Mouse (Mus musculus) cortical plate, adult 2 months (tissue): Measurements from ENCODE around the gene Gm7954. TPM values are rescaled to one million over a fixed set of nuclear protein-coding genes. Genes with fewer than 3 reads are reported as not detected.
"Not testable (repeated sequence)": the region's sequence is repeated elsewhere in the genome, so short reads cannot be mapped to it uniquely, and the experiment has no call there.

Source experiments
- H3K27ac ChIP-seq: fragments of 200-500 bp; 2 replicates; pipeline ENCODE4 v1.5.1; 2012; ENCODE audit warnings: low read length, control low read depth, inconsistent platforms; ENCODE audit not compliant: insufficient read depth
- H3K4me1 ChIP-seq: fragments of 200-500 bp; 2 replicates; pipeline ENCODE4 v1.6.1; 2011; ENCODE audit warnings: low read length; ENCODE audit not compliant: control insufficient read depth, insufficient read depth
- H3K4me3 ChIP-seq: fragments of 200-500 bp; 2 replicates; pipeline ENCODE4 v1.5.1; 2011; ENCODE audit warnings: mild to moderate bottlenecking, low read length, control low read depth; ENCODE audit not compliant: insufficient read depth
- polyA plus RNA-seq: library from polyadenylated mRNA; depleted of rRNA; stranded (reverse); fragments of >200 nt; gene quantifications from 2 replicates; pipeline ENCODE4 v1.2.3, GENCODE M21; 2012; rRNA removed

Gm7954 gene
- not detected in 2 replicates for polyA plus RNA-seq

GRCm38 (mm10) chr14:41453418-41453817, at the start of gene Gm7954:
Gene Gm7954 (minus strand): TSS chr14:41453518.
- not testable (repeated sequence) for H3K27ac ChIP-seq, H3K4me3 ChIP-seq, H3K4me1 ChIP-seq

GRCm38 (mm10) chr14:41489385-41489784, 36.1 kb upstream of the Gm7954 start, which contains the start of gene Gm3486:
Gene Gm3486 (minus strand): TSS chr14:41489485.
- not testable (repeated sequence) for H3K27ac ChIP-seq, H3K4me3 ChIP-seq, H3K4me1 ChIP-seq

GRCm38 (mm10) chr14:41425393-41426075, 27.8 kb downstream of the Gm7954 start:
- H3K4me3 ChIP-seq, H3K27ac ChIP-seq, H3K4me1 ChIP-seq: not testable (repeated sequence)

GRCm38 (mm10) chr14:41424694-41425093, 28.6 kb downstream of the Gm7954 start:
- not testable (repeated sequence) for H3K4me3 ChIP-seq, H3K4me1 ChIP-seq, H3K27ac ChIP-seq

- not testable (repeated sequence) for H3K4me3 ChIP-seq, H3K4me1 ChIP-seq, H3K27ac ChIP-seq
Observed at GRCm38 (mm10) chr14:41408181-41408580, 45.1 kb downstream of the Gm7954 start, which contains the start of gene Gm6482. Gene Gm6482 (minus strand): TSS chr14:41408281.

Other genes with a start within 250 kb of the Gm7954 start
- gene Gm2832, start 174.7 kb downstream of the Gm7954 start, polyA plus RNA-seq: 0.10 and 0.17 TPM in 2 replicates
- gene Gm5798, start 104.9 kb downstream of the Gm7954 start, polyA plus RNA-seq: 0.15 TPM in 1 of 2 replicates, not detected in the other
- gene Gm7945, start 67.1 kb downstream of the Gm7954 start, polyA plus RNA-seq: not detected in 2 replicates
- not detected in 2 replicates for gene Gm6482, start 45.2 kb downstream of the Gm7954 start, polyA plus RNA-seq
- gene Gm3486, start 36.0 kb upstream of the Gm7954 start, polyA plus RNA-seq: not detected in 2 replicates
- gene Gm7970, start 102.1 kb upstream of the Gm7954 start, polyA plus RNA-seq: not detected in 2 replicates
- gene 1700049E17Rik2, start 119.7 kb upstream of the Gm7954 start, polyA plus RNA-seq: not detected in 2 replicates
- not detected in 2 replicates for gene Gm3072, start 171.1 kb upstream of the Gm7954 start, polyA plus RNA-seq
- gene Gm3676, start 193.0 kb upstream of the Gm7954 start, polyA plus RNA-seq: not detected in 2 replicates
- not detected in 2 replicates for gene Gm8068, start 248.4 kb upstream of the Gm7954 start, polyA plus RNA-seq